Mouse (Mus musculus) Muller cell, postnatal 12 days (primary cell): ENCODE results near the gene Chst1.

Source experiments
- DNase-seq: peaks from one replicate; pipeline ENCODE4 v3.0.0-alpha.2; 2015; ENCODE audit errors: inconsistent ontology term

Chst1 gene

DNA sequence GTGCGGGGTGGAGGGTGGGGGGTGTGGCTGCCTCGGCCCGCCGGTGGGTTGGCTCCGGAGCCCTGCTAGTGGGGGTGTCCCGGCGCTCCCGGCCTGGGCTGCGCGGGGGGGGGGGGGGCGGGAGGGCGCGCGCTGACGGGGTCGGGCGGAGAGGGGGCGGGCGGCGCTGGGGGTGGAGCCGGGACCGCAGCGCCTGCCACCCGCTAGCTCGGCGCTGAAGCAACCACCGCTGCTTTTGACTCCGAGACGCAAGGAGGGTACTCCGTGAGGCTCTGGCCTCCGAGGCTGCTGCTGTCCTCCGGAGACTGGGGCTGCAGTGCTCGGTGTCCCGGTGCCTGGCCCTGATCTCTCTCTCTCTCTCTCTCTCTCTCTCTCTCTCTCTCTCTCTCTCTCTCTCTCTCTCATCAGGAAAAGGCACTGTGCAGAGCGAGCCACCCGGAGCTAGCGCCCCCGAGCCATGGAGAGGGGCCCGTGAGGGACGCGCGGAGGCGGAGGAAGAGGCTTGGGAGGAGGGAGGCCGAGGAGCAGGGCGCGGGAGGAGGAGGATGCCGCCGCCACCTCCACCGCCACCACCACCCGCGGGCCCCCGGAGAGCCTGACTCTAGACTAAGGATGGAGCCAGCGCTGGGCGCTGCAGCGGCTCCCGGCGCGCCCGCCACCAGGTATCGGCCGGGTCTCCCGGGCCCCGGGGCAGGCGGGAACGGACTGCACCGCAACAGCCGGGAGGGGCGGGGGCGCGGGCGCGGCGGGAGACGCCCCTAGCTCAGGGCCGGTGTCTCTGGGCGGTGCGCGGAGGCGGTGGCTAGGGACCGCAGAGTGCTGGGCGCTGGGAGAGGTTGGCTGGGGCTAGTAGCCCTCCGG, at the start of gene Chst1:
TSS of gene Chst1 (plus strand) at position 221 of the 861 bp plus-strand sequence.
- peak; percentile 73 for DNase-seq

DNA sequence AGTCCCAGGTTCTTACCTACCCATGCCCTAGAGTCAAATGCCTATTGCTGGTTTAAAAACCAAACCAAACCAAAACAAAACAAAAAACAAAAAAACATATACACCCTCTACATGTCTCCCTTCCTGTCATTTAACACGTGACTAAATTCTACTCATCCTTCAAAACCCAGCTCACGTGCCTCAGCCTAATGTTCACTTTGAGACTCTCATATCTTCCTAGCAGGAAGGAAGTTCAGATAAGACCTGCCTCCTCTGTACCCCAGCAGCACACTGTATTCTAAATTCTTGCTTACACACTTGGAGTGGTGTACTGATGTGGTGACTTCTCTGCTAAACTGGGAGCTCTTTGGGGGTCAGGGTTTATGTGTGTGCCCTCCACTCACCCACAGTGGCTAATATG, 49.5 kb upstream of the Chst1 start:
- no peak for DNase-seq

DNA sequence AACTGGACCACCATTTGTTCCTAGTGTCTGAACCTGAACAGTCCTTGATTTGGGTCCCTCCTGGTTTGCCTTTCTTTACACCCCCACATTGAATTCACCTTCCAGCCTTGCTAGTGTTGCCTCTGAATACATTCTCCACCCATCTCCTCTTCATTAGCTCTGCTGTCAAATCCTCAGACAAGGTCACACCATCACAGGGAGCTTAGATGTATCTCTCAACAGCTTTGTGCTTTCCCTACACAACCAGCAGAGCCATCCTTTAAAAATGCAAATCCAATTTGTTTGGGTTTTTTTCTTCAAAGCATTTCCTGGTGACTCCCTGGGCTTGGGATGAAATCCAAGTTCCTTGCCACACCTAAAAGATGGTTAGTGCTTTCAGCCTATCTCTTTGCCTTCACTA, 45.0 kb upstream of the Chst1 start:
- no peak for DNase-seq

DNA sequence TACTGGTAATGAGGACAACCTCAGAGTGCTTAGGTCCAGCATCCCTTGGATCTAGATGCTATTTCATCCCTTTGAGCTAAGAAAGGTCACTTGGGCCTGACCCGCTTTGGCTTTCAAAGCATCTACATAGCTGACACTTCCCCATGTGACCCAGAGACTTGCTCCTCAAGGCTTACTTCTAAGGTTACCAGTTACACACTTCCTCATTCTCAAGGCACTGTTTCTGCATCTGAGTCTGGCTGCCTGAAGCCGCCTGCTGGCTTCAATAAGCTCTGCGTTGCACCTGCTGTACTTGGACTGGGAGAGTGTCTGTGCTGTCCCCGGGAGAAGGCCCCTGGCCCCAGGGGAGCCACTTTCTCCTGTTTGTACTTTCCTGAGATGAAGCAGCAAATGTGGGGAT, 36.6 kb upstream of the Chst1 start:
- DNase-seq: no peak

DNA sequence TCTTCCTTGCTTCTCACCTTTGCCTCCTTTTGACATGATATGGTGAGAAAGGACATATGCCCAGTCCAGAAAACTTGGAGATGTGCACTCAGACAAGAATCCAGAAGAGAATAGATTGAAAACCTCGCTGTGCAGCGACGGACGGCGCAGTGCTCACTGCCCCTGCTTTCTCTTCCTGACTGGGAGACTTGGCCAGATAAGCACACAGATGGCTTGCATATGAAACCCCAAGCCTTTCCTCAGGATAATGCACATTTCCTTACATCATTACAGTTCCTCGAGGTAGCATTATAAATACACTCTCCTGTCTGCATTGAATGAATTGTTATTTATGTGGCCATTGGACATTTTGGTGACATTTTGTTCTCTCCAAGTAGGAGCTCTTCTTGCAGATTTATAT, 28.9 kb upstream of the Chst1 start:
- DNase-seq: no peak

DNA sequence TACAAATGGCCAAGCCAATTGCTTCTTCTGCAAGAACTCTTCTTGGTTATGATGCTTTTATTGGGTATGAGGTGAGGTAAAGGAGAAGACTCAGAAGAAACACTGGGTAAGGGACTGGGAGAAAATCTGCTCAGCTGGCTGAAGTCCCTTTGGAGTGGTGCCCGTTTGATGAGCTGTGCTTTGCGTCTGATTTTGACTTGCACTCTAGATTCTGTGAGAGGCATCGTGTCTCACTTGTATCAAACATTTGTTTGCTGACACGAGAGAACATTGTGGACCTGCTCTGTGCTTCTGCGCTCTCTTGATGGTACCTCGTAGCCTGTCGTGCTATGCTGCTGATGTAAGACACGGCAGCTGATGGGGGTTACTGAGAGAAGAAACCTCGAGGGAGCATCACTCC, 21.7 kb upstream of the Chst1 start:
- no peak for DNase-seq

DNA sequence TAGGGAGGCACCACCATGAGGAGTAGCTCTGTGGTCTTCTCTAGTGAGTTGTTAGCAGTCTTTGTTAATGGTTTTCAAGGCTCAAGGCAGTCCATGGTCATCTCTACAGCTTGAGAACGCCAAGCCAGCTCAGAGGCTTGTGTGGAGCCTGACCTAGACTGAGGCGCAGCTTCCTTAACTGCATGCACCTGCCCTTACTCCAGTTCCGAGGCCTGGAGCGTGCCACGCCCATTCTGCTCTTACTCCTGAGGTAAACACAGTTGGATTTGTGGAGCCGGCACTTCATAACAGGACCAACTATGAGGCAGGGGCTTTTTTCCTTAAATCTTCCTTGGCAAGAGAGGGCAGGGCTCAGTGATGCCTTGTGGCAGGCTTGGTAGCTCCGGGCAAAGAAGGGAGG, 18.2 kb upstream of the Chst1 start:
- DNase-seq: no peak

DNA sequence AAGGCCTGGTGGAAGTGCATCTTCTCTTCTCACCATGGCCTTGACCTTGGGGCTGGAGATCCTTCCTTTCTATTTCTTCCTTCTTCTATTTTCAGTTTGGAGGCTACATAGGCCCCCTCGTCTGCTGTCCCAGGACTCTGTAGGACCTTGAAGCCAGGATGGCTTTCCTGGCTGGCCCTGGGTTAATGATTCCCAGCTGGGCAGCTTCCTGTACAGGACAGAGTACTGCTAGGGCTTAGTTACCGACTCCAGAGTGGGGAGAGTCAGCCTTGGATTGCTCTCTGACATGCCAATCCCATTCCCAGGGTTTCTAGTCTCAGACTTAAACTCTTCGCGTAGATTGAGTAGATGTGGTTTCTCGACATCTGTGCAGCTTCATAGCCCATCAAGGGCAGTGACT, 16.9 kb upstream of the Chst1 start:
- DNase-seq: no peak

DNA sequence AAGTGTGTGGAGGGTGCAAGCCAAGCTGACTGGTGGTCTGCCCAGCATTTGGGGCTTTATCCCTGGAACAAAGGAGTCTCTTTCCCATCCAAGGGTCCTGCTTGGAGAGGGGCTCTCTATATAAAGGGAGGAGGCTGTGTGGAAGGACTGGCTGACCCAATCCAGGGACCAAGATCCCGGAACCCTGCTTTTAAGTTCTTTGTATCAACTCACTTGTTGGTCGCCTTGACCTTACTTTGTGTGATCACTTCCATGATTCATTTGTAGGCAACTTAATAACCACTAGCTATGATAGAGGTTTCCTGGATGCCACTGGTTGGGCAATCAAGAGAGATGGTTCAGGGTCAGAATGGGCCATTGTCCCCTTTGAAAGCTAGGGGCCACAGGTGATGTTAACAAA, 11.7 kb upstream of the Chst1 start:
- no peak for DNase-seq

DNA sequence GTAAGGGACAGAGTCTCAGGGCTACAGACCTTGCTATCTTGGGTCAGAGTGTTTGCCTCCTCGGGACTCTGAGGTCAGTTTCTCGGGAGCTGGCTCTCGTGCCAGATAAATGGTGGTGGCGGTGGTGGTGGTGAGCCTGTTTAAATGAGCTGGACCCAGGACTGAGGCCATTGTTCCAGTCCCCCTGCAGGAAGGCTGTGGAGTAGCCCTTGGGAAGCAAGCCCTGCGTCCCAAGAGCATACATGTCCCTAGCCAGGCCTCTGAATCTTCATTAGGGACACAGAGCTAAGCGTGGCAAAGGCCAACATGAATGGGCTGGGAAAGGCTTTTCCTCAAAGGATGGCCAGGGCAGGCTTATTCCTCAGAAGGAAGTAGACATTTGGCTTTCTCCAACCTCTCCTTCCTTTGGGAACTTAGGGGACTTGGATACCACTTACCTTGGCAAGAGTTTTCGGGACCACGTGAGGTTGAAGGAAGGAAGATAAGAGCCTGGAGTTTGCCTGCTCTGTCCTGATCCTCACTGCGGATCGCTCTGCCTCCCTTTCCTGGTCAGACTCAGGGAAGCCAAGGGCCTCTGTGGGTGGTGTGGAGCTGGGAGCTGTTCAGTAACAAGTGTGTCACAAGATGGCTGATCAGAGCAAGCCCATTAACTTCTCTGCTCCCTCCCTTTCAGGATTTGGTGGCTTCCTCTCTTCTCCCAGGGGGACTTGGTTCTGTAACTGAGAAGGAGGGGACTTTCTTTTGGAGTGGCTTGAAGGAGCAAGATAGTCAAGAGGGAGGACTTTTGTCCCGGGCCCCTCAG, 4.4 kb upstream of the Chst1 start:
- no peak for DNase-seq

DNA sequence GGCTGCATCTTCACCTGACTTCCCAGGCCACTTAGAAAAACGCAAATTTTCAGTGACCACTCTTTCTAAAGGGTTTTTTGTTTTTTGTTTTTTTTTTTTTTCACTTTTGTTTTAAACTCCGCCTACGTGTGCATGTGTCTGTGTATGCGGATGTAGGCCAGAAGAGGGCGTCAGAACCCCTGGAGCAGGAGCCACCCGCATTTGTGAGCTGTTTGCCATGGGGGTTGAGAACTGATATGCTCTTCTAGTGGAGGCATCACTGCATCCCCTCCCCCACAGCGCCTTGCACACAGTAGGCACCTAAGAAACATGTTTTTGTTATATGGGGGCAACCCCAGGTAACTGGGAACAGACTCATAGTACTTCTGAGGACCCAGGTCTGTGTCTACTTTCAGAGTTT, 2.2 kb upstream of the Chst1 start:
- no peak for DNase-seq

DNA sequence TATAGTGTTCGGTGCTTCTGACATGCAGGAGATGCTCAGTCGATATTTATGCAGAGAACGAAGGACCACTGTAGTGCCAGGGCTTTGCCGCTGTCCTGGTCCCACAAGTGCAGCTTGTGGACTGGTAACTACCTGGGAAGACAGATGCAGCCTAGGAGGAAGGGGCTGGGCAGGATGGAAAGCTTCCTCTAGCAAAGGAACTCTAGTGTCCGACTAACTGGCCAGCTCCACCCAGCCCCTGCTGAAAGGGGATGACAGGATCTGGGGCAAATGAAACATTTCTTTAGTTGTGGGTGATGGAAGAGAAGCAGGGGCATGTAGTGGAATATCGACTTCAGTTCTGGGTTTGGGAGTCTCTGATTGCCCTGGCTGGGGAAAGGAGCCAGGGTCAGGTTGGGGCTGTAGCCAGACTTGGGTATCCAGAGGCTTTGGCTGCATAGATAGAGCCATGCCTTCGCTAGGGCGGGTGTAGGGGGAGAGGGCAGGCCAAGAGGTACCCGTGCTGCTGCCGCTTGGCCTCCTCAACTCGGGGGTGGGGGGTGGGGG, 493 bp upstream of the Chst1 start:
- no peak for DNase-seq

DNA sequence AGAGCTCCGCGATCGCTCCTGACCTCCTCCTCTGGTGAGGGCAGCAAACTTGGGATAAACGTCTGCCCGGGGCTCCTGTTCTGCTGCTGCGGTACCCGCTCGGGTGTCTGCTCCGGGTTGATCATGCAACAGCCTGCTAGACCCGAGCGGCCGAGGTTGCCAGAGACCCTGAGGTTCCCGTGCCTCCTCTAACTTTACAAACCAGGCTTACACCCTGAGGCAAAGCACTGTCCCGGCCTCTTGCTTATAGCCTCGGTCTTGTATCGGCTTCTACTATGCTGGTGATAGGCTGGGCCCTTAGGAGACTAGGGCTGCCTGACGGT, 802 bp downstream of the Chst1 start:
- DNase-seq: no peak

DNA sequence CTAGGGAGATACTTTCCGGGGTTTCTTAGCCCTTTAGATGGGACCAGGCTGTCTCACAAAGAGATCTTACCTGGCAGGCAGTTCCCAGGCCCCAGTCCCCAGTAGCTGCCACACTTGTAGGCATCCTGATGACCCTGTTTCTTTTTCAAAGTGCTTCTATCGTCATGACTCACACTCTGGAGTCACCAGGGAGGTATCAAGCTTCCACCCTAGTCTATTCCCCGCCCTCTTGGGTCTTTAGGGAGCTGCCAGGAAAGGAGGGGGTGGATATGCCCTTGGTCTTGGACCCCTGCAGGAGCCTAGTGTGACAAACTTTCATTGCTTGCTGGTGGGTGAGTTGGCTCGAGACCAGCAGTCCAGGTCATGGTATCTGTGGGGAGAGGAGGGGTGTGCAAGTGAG, 1.7 kb downstream of the Chst1 start:
- no peak for DNase-seq

DNA sequence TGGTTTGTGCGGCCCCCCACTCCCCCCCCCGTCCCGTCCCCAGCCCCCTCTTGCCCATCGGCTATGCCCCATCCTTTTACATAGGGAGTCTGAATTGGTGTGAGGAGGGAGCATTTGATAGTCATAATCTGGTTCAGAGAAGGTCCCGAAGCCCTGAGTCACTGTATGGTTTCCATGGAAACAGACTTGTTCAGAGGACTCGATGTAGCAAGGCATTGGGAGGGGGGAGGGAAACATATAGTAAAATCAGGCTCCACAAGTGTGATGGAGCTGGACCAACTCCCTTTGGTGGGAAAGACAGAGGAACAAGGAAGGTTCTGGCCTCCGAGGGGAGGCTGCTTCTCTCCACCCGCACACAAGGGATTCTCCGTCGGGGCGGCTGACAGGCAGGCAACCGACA, 2.6 kb downstream of the Chst1 start:
- no peak for DNase-seq

DNA sequence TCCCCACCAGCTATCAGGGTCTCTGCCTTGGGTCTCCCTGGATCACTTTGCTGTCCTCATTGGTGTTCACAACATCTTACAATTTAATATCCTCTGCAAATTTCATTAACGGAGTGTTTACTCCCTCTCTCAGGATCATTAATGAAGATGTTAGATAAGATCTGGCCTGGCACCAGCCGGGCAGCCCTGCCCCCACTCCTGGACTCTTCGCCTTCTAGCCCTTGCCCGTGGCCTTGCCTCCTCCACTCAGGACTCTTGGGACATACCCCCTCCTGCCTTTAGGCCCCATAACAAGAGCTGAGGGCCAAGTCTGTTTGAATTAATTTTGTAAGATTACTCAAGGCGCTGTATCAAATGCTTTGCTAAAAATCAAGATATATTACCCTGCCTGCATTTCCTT, 4.1 kb downstream of the Chst1 start:
- no peak for DNase-seq

DNA sequence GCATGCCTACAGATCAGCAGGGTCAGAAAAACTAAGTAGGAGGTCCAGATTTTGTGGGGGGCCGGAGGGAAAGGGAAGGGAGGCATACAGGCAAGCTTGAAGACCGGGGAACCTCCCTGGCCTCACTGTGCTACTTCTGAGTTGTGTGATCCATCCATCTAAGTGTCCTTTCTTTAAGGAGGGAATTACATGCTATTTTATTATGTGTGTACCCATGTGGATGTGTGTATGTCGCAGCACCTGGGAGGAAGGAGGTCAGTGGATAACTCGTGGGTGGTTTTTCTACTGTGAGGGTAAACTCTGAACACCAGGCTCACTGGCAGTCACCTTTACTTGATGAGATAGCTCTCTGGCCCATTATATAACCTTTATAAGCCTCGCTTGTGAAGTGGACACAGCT, 5.1 kb downstream of the Chst1 start:
- no peak for DNase-seq

DNA sequence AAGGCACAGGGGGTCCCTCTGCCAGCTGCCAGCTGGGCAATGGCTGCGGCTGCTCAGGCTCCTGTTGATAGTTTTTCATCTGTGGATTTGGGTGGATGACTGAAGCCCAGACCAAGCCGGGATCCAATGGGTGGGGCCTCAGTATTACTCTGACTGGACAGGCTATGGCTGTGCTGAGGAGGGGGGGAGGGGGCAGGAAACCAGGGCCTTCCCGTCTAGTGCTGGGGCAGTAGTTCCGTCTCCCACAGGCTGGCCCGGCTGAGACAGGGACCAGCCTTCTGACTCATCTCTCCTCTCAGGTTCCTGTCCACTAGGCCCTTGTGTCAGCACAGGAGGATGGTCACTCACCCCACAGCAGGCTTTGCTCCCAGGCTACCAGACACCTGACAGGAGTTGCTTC, 6.5 kb downstream of the Chst1 start:
- no peak for DNase-seq

DNA sequence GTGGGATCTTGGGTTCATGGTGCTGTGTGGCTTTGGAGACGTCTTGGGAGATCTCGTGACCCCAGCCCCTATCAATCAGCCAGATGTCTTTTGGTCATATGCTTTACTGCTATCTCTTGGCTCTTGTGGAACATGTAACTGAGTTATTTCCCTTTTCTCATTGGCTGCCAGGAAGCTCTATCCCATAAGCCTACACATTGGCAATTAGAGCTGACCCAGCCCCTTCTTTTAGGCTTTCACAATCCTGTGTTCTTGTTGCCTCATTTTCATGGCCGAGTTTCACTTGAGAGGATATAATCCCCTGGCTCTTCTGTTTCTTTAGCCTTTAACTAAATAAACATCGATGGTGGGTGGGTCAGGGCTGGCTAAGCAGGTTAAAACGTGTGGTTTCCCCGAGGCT, 7.6 kb downstream of the Chst1 start:
- DNase-seq: no peak

DNA sequence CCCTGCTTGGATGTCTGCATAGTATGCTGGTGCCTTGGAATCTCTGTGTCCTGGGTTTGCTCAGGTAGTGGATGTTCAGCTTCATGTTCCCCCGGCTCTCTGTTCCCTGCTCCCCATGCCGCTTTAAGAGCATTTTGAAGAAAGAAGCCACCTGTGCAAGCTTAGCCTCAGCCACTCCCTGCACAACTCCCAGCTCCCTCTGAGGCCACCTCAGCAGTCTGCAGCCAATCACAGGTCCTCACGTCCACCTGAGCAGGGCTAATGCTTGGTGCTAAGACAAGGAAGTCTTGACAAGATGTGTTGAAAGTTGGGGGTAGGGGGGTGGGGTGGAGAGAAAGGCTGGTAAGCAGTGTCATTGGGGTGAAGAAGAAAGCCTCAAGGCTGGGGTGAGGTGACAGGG, 8.1 kb downstream of the Chst1 start:
- DNase-seq: no peak

DNA sequence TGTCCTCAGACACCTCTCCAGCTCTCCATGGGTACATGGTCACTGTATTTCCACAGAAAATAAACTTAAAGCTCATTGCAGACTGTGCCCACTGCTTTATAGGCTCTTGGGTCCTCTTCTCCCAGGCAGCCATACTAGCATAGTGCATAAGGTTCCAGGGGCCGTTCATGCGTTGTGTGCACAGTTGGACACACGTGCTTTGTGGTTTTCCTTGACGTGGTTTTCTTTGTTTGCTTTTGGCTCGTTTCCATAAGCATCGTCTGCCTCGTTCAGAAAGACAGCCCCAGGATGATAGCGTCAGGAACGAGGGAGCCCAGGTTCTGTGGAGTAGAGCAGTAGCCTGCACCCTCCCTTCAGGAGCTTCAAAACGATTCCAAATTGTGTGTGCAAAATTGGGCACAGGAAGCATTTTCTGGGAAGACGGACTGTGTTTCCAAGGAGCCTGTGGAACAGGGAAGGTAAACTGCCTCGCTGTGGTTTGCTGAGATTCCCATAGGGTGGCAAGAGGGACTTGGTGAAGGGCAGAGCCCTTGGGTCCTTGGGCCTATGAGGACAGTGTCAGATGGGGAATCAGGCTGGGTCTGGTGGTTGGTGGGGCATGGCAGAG, 8.6 kb downstream of the Chst1 start:
- DNase-seq: no peak

DNA sequence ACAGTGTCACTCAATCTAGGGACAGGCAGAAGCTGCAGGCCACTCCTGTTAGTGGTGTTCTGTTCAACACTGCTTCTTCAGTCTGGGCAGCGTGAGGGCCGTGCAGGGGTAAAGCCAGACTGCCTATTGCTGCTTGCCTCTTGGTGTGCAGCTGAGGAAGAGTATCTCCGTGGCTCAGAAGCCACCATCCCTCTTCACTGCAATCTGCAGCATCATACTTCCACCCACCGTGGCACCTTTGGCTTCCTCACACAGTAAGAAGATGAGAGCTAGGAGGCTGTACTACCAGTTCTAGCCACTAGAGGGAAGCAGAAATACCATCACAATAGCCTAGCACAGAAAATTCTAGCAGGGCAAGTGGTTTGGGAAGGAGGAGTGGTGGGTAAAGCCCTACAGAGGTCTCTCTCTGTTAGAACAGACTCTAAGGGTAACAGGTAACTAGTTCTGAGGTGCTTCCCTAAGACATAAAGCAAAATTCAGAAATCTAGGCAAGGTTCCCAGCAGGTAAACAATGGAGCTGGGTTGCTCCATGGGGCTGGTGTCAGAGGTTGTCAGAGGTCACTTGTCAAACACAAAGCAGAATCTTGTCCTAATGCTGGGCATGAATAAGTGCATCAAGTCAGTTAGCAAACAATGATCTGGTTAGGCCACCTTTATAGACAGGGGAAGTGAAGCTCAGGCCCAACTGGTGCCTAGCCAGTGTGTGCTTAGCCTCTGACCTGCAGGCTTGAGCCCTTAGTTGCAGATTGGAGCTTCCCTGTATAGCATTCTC, 9.5 kb downstream of the Chst1 start:
- peak; percentile 38 for DNase-seq
